Mouse (Mus musculus) inflammation-experienced regulatory T-cells, adult 6 months (primary cell): ENCODE measurements around the gene D1Pas1. TPM values are rescaled to one million over a fixed set of nuclear protein-coding genes. Genes with fewer than 3 reads are reported as not detected.

Source experiments
- ATAC-seq: one replicate; pipeline ENCODE4 v1.8.0; 2017
- polyA plus RNA-seq, 3 experiments: library from polyadenylated mRNA; unstranded; fragments of 100-300 nt; shearing (Covaris generic); gene quantifications; one replicate each; pipeline ENCODE4 v1.2.1; 2017

The D1Pas1 gene
- polyA plus RNA-seq = not detected

DNA sequence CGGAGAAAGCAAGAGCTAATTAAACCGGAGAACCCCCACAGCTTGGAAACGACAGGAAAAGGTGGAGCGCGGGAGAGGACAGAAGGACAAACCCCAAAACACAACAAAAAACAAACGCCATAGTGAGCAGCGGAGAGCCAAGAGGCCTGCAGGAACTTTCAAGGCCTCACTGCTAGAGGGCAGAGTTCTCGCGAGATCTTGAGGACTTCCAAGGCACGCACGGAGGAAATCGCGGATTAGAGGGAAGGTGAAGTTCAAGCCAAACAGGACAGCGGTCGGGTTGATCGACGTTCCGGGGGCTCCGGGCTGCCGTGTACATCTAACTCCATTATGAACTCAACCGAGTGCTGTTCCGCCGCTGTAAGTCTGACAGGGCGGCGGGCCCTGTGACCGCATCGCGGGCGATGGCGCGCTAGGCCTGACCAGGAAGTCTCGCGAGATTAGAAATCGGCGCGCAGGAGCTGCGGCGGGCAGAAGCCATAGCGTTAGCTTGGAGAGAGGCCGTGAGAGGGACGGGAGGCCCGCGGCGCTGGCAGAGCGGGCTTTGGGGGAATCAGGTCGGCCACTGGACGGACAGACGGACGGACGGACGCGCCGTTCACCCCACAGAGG is at the start of gene D1Pas1:
TSS of gene D1Pas1 (plus strand) at position 216 of the 612 bp plus-strand sequence.
- no peak for ATAC-seq

- no peak for ATAC-seq
Observed at GRCm38 (mm10) chr1:186922489-186923370, 44.5 kb upstream of the D1Pas1 start.

DNA sequence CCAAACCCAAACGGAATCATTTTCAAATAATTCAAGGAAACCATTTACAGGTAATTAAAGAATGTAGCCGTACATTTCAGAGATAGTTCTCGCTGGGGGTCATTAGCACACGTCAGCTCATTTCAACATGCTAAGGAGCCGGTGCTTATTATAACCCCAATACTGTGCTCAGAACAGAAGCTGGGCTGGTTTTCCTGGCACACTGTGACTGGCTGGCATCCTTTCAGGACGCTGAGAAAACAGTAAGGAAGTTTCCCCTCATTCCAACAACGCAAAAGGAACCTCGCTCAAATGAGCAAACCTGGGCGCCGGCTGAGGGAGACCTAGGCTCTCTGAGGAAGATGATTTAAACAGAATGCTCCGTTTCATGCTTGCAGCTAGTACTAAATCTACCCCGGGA is 43.2 kb upstream of the D1Pas1 start:
- ATAC-seq = no peak

DNA sequence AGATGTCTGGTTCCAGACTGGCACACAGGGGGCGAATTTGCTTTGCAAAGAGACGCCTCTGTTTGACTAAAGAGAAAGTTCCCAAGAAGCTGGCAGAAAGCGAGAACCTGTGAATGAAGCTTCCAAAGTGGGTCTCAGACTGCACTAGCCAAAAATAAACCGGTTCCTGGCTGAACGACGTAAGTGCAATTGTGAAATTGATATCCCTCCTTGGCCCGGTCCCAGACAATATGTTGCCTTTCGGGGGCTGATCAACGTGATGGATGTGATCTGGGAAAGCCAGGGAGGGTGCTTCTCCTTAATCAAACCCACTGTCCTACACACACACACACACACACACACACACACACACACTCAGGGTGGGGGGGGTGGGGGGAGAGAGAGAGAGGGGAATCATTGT is 41.8 kb upstream of the D1Pas1 start:
- no peak for ATAC-seq

DNA sequence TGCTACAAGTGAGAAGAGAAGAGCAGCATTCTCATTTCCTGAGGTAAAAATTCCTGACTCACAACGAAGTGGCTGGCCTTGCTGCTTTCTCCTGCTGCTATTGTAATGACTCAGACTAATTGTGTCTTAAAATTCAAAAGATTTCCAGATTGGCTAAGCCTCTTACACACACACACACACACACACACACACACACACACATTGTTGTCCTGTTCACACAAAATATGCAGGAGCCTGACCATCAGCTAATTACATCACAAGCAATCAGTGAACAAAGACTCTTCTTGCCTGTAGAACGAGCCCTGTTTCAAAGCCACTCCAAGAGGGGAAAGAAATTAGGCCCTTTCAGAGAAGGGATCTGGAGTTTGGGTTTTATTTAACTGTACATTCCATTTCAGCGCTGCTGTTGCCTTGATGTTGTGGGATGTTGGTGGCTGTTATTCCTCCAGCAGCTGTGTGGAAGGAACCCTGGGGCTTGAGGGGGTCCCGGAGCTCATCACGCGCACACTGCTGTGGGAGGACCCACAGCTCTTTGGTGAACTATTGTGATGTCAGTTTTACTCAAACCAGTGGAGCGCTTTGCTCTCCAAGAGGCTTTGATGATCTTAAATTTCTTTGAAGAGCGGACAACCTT is 40.8 kb upstream of the D1Pas1 start:
- ATAC-seq = no peak

- ATAC-seq = no peak
Observed at GRCm38 (mm10) chr1:186926950-186927316, 40.3 kb upstream of the D1Pas1 start.

DNA sequence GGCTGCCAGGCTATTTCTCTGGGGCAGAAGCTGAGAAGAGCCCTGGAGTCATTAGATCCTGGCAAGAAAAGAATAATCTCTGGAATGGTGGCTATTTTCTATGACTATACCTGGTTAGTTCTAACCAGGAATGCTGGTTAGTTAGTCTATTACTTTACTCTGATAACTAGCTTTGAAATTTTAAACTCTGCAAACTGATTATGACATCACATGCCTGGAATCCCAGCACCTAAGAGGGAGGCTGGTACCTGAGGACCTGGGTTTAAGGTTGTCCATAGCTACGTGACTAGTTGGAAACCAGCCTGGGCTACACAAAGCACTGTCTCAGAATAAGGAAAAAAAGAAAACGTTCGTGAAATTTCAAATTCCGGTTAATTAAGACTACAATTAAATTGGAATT is 39.7 kb upstream of the D1Pas1 start:
- no peak for ATAC-seq

GRCm38 (mm10) chr1:186930160-186930887 is 36.9 kb upstream of the D1Pas1 start:
- no peak for ATAC-seq

GRCm38 (mm10) chr1:186930888-186931233 is 36.4 kb upstream of the D1Pas1 start:
- no peak for ATAC-seq

DNA sequence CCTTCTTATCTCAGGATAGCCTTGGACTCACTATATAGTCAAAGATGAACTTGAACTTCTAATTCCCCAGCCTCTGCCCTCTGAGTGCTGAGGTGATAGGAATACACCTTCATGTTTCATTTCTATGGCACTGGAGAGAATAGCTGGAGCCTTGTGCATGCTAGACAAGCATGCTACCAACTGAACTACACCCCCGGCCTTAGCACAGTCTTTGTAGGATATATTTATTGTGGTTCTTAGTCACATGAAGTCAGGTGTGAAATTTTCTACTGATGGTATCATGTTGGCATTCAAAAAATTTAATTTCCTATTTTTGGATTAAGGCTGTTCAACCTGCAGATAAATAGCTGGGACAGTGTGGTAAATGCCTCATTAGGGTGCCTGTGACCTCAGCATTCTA is 33.0 kb upstream of the D1Pas1 start:
- ATAC-seq = no peak

GRCm38 (mm10) chr1:186952381-186952780 is 14.8 kb upstream of the D1Pas1 start:
- ATAC-seq = no peak

DNA sequence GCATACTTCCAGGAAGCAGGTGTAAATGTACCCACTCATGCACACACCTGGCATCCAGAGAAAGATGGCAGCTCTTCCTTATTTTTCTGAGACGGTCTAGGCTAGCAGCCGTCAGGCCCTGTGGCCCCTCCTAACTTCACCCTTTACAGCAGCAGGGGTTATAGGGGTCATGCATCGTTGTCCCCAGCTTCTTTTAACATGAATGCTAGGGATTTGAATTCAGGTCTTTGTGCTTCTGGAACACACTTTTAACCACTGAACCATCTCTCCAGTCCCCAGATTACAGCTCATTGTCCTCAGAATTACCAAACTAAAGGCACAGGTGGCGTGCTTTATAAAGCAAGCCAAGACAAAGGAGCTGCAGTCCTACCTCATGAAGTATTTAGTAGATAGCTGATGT is 12.6 kb upstream of the D1Pas1 start:
- ATAC-seq = no peak

DNA sequence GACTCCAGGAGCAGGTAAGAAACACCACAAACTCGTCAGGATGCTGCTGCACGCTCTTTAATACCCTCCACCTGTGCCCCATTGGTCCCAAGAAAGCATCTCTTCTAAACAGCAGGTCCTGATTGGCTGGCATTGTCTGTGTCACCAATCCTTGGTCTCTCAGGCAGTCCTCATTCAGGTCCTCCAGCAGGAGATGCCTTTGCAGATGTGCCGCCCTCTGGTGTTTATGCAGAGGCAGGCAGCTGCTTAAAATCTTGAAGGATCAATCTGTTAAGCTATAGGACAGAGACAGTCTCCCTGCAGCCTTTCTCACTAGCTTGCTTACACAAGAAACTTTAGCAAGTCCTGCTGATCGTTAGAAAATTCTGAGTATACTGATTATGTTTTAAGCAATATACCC is 7.8 kb upstream of the D1Pas1 start:
- no peak for ATAC-seq

GRCm38 (mm10) chr1:186964143-186964875 is 2.9 kb upstream of the D1Pas1 start:
- ATAC-seq = no peak

DNA sequence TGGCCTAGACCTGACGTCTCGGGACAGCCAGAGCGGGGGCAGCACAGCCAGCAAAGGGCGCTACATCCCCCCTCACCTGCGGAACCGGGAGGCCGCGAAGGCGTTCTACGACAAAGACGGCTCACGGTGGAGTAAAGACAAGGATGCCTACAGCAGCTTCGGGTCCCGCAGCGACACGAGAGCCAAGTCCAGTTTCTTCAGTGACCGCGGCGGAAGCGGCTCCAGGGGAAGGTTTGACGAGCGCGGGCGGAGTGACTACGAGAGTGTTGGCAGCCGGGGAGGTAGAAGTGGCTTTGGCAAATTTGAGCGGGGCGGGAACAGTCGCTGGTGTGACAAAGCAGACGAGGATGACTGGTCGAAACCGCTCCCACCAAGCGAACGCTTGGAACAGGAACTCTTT is 710 bp downstream of the D1Pas1 start:
- no peak for ATAC-seq

DNA sequence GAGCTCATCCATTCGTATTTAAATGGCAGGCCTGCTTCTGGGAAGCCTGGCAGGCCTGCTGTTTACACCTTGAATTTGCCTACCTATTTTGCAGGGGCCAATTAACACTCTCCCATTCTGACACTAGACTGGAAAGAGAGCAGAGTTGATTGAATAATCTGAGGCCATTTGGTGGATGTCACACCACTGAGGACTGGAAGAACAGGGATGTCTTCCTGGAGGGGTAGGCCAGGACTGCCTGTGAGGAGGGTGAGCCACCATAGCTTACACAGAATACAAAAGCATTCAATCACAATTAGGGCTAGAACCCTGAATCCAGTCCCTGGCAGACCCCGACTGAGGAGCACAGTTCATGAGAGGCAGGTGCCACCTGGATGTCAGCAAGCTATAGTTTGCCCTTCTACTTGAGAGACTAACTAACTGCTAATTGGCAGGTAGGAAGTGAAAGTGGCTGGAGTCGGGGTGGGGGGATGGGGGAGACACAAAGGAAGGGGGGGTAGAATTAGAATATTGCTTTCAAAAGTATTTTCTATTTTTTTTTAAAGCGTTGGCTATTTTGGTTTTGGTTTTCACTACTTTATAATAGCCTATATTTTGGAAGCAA is 9.8 kb downstream of the D1Pas1 start:
- no peak for ATAC-seq

DNA sequence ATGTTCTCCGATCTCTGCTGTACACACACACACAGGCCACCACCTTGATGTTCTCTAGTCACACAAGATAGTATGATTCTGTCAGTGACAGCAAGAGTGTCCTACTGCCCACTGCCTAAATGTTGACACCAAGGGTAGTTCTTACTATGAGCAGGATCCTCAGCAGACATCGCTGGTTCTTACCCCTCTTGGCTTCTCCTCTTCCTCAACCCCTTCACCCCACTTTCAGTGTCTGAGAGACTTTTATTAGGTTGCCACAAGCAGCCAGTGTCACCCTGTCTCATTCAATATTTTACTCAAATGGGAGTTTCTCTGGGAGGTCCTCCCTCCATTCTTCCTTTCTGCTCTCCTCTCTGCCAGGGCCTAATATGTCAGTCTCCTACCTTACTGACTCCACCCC is 10.6 kb downstream of the D1Pas1 start:
- ATAC-seq = no peak

DNA sequence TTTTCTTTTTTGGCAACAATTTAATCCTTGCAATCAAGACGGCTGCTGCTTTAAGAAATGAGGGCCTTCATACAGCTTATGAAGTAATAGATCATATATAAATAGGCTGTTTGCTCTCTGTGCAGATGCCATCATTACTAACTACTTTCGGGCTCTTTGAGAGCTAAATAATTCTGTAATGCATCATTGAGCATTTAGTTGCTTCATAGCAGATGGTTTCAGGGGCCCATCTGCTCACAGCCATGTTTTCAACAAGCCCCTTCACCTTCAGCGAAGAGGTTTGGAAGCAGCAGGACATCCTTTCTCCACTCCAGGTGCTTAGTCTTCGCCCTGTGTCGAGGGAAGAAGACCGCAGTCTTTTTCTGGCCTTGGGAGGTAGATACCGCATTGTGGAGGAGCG is 12.2 kb downstream of the D1Pas1 start:
- ATAC-seq = no peak

GRCm38 (mm10) chr1:186980503-186980902 is 13.3 kb downstream of the D1Pas1 start:
- no peak for ATAC-seq

DNA sequence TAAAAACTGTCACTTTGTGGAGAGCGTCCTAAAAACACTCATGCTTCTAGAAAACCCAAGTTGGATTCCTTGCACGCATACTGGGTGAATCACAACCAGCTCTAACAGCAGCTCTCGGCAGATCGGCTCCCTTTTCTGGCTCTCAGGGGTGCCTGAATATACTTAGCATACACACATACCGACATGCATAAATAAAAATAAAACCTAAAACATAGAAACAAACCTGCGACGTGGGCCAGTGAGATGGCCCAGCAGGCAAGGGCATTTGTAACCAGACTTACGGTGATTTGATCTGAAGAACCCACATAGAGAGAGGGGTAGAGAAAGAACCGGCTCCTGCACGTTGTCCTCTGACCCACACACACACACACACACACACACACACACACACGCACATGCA is 17.9 kb downstream of the D1Pas1 start:
- no peak for ATAC-seq

GRCm38 (mm10) chr1:186986086-186986485 is 18.9 kb downstream of the D1Pas1 start:
- ATAC-seq = no peak

DNA sequence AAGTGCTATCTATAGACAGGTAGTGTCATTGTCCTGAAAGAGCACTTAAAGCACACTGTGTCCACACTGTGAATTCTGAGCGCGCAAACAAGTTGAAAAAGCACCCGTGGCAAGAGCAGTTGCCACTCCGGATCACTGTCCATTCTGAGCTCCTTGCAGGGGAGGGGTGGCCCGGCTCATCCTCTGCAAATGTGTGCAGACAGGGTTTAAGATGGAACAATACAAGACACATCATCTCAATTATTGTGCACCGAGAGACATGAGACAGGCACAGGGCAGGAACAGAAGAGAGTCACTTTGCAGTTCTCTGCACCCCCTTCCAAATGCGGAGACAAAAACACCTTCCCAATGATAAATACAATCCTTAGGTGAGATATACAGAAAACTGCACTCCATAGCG is 19.3 kb downstream of the D1Pas1 start:
- ATAC-seq = no peak
